Mouse (Mus musculus): ENCODE measurements around the gene Nr2f6.

DNA sequence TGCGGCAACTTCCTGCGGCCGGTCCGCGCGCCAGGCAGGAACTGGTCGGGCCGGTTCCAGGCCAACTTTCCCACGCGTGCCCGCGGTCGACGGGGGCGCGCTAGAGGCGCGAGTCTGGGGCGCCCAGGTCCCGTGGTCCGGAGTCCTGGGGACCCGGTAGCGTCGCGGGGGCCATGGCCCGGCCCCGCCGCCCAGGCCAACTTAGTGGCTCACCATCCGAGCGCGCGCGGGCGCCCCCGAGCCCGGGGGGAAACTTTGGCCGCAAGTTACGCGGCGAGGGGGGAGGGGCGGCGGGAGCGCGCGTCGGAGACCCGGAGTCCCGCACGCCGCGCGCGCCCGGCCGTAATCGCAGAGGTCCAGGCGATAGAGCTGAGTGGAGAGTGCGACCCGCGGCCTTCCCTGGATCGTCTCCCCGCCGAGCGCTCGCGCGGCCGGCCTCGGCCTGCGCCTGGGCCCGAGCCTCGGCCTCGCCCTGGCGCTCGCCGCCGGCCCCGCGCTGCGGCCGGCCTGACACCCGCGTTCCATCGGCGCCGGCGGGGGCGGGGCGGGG, at the start of gene Nr2f6:
- no peak for TF ChIP-seq EP300 (IDR thresholded peaks at IDR 0.05; ENCODE audit: low read depth)
- TF ChIP-seq CTCF (IDR thresholded peaks at IDR 0.05; ENCODE audit: low read depth) = no peak
